Mouse (Mus musculus): ENCODE results near the gene Tdrd6. TPM values are rescaled to one million over a fixed set of nuclear protein-coding genes. Genes with fewer than 3 reads are reported as not detected.

The Tdrd6 gene
- polyA plus RNA-seq, 1 experiment from 2014 or later = not detected

- Histone ChIP-seq H3K27me3 (ENCODE audit: control insufficient read depth, insufficient read depth, low read length) (no peaks in the 10 kb centered on the region), H3K9me3 (replicated peaks; ENCODE audit: control insufficient read depth, low read length) (no peaks in the 10 kb centered on the region), H3K27ac (replicated peaks; ENCODE audit: low read depth, low read length) (no peak overlapping the region), H3K36me3 (replicated peaks; ENCODE audit: control insufficient read depth, insufficient read depth, low read depth, low read length) (no peaks in the 10 kb centered on the region), H3K9ac (replicated peaks; ENCODE audit: low read length) (no peak overlapping the region), H3K4me3 (ENCODE audit: low read depth, low read length) (no peak overlapping the region), H3K4me1 (ENCODE audit: control insufficient read depth, insufficient read depth, low read length) (no peaks in the 10 kb centered on the region), H3K4me2 (ENCODE audit: low read depth, low read length) (no peak overlapping the region)
- ATAC-seq (replicated peaks; ENCODE audit: insufficient number of reproducible peaks, low FRiP score, low TSS enrichment, low read depth) = no peak
- 78% methylated on average over 7 of the region's 7 CpGs for WGBS
- no peak for DNase-seq (ENCODE audit: low spot score)
These were observed 45.3 kb downstream of the Tdrd6 start for GRCm38 (mm10) chr17:43584771-43585170.

- no peak overlapping the region for H3K9ac ChIP-seq (replicated peaks; ENCODE audit: low read length)
- H3K4me3 ChIP-seq (ENCODE audit: low read depth, low read length) = no peak overlapping the region
- H3K36me3 ChIP-seq (replicated peaks; ENCODE audit: control insufficient read depth, insufficient read depth, low read depth, low read length) = no peaks in the 10 kb centered on the region
- no peak overlapping the region; the same call in 1 of the 2 replicates for H3K27ac ChIP-seq (replicated peaks; ENCODE audit: low read depth, low read length)
- peak; percentile 47 for DNase-seq (ENCODE audit: low spot score)
- 12% methylated on average over 8 of the region's 8 CpGs for WGBS
- no peaks in the 10 kb centered on the region for H3K4me1 ChIP-seq (ENCODE audit: control insufficient read depth, insufficient read depth, low read length)
- peak; percentile 54 for ATAC-seq (replicated peaks; ENCODE audit: insufficient number of reproducible peaks, low FRiP score, low TSS enrichment, low read depth)
- H3K9me3 ChIP-seq (replicated peaks; ENCODE audit: control insufficient read depth, low read length) = no peaks in the 10 kb centered on the region
- H3K4me2 ChIP-seq (ENCODE audit: low read depth, low read length) = no peak overlapping the region
- no peaks in the 10 kb centered on the region for H3K27me3 ChIP-seq (ENCODE audit: control insufficient read depth, insufficient read depth, low read length)
These were observed 49.1 kb downstream of the Tdrd6 start for GRCm38 (mm10) chr17:43581012-43581467.

- Histone ChIP-seq H3K9ac (replicated peaks; ENCODE audit: low read length) (no peak overlapping the region), H3K27ac (replicated peaks; ENCODE audit: low read depth, low read length) (no peak overlapping the region)
These were observed 49.6 kb downstream of the Tdrd6 start for GRCm38 (mm10) chr17:43580456-43580855.

GRCm38 (mm10) chr17:43573624-43574073, 56.5 kb downstream of the Tdrd6 start:
- no peak overlapping the region for H3K4me2 ChIP-seq (ENCODE audit: low read depth, low read length)
- ATAC-seq (replicated peaks; ENCODE audit: insufficient number of reproducible peaks, low FRiP score, low TSS enrichment, low read depth) (no peak), DNase-seq (ENCODE audit: low spot score) (no peak)
- no peak overlapping the region for H3K9ac ChIP-seq (replicated peaks; ENCODE audit: low read length)
- H3K27ac ChIP-seq (replicated peaks; ENCODE audit: low read depth, low read length) = no peak overlapping the region
- 35% methylated on average over 3 of the region's 3 CpGs for WGBS
- H3K4me1 ChIP-seq (ENCODE audit: control insufficient read depth, insufficient read depth, low read length) = no peaks in the 10 kb centered on the region
- H3K27me3 ChIP-seq (ENCODE audit: control insufficient read depth, insufficient read depth, low read length) = no peaks in the 10 kb centered on the region
- no peak overlapping the region for H3K4me3 ChIP-seq (ENCODE audit: low read depth, low read length)
- no peaks in the 10 kb centered on the region for H3K9me3 ChIP-seq (replicated peaks; ENCODE audit: control insufficient read depth, low read length)
- H3K36me3 ChIP-seq (replicated peaks; ENCODE audit: control insufficient read depth, insufficient read depth, low read depth, low read length) = no peaks in the 10 kb centered on the region

More at GRCm38 (mm10) chr17:43580456-43580855, 49.6 kb downstream of the Tdrd6 start:
- 11% methylated on average over 3 of the region's 3 CpGs for WGBS
- H3K4me3 ChIP-seq (ENCODE audit: low read depth, low read length) = no peak overlapping the region
- no peaks in the 10 kb centered on the region for H3K9me3 ChIP-seq (replicated peaks; ENCODE audit: control insufficient read depth, low read length)
- no peaks in the 10 kb centered on the region for H3K4me1 ChIP-seq (ENCODE audit: control insufficient read depth, insufficient read depth, low read length)
- DNase-seq (ENCODE audit: low spot score) (peak; percentile 36), ATAC-seq (replicated peaks; ENCODE audit: insufficient number of reproducible peaks, low FRiP score, low TSS enrichment, low read depth) (no peak)
- H3K36me3 ChIP-seq (replicated peaks; ENCODE audit: control insufficient read depth, insufficient read depth, low read depth, low read length) = no peaks in the 10 kb centered on the region
- H3K27me3 ChIP-seq (ENCODE audit: control insufficient read depth, insufficient read depth, low read length) = no peaks in the 10 kb centered on the region
- H3K4me2 ChIP-seq (ENCODE audit: low read depth, low read length) = no peak overlapping the region

GRCm38 (mm10) chr17:43569287-43569686, 60.8 kb downstream of the Tdrd6 start:
- Histone ChIP-seq H3K27ac (replicated peaks; ENCODE audit: low read depth, low read length) (no peak overlapping the region), H3K4me3 (ENCODE audit: low read depth, low read length) (no peak overlapping the region)
- WGBS = 67% methylated on average over 7 of the region's 7 CpGs

GRCm38 (mm10) chr17:43567992-43568888, 61.9 kb downstream of the Tdrd6 start, which contains the start of gene Pla2g7:
TSS of gene Pla2g7 (plus strand) at chr17:43568098.
- Histone ChIP-seq H3K4me3 (ENCODE audit: low read depth, low read length) (peak within 1 kb of the TSS; percentile 37), H3K36me3 (replicated peaks; ENCODE audit: control insufficient read depth, insufficient read depth, low read depth, low read length) (no peaks in the 10 kb centered on the region), H3K9ac (replicated peaks; ENCODE audit: low read length) (peak within 1 kb of the TSS; percentile 59), H3K4me2 (ENCODE audit: low read depth, low read length) (peak within 1 kb of the TSS; percentile 77), H3K27me3 (ENCODE audit: control insufficient read depth, insufficient read depth, low read length) (no peaks in the 10 kb centered on the region), H3K4me1 (ENCODE audit: control insufficient read depth, insufficient read depth, low read length) (no peaks in the 10 kb centered on the region), H3K9me3 (replicated peaks; ENCODE audit: control insufficient read depth, low read length) (no peaks in the 10 kb centered on the region), H3K27ac (replicated peaks; ENCODE audit: low read depth, low read length) (no peak within 1 kb of the TSS)
- DNase-seq (ENCODE audit: low spot score) (peak; percentile 63), ATAC-seq (replicated peaks; ENCODE audit: insufficient number of reproducible peaks, low FRiP score, low TSS enrichment, low read depth) (peak; percentile 88)
- WGBS = under 1% methylated on average over 34 of the region's 34 CpGs

More at GRCm38 (mm10) chr17:43569287-43569686, 60.8 kb downstream of the Tdrd6 start:
- no peaks in the 10 kb centered on the region for H3K9me3 ChIP-seq (replicated peaks; ENCODE audit: control insufficient read depth, low read length)
- no peaks in the 10 kb centered on the region for H3K4me1 ChIP-seq (ENCODE audit: control insufficient read depth, insufficient read depth, low read length)
- no peaks in the 10 kb centered on the region for H3K36me3 ChIP-seq (replicated peaks; ENCODE audit: control insufficient read depth, insufficient read depth, low read depth, low read length)
- ATAC-seq (replicated peaks; ENCODE audit: insufficient number of reproducible peaks, low FRiP score, low TSS enrichment, low read depth) (no peak), DNase-seq (ENCODE audit: low spot score) (no peak)
- no peaks in the 10 kb centered on the region for H3K27me3 ChIP-seq (ENCODE audit: control insufficient read depth, insufficient read depth, low read length)
- H3K9ac ChIP-seq (replicated peaks; ENCODE audit: low read length) = no peak overlapping the region
- no peak overlapping the region for H3K4me2 ChIP-seq (ENCODE audit: low read depth, low read length)

- ATAC-seq (replicated peaks; ENCODE audit: insufficient number of reproducible peaks, low FRiP score, low TSS enrichment, low read depth) (peak; percentile 61), DNase-seq (ENCODE audit: low spot score) (no peak)
- H3K27me3 ChIP-seq (ENCODE audit: control insufficient read depth, insufficient read depth, low read length) = no peaks in the 10 kb centered on the region
- no peaks in the 10 kb centered on the region for H3K9me3 ChIP-seq (replicated peaks; ENCODE audit: control insufficient read depth, low read length)
- H3K36me3 ChIP-seq (replicated peaks; ENCODE audit: control insufficient read depth, insufficient read depth, low read depth, low read length) = no peaks in the 10 kb centered on the region
- peak overlapping the region; percentile 59 for H3K9ac ChIP-seq (replicated peaks; ENCODE audit: low read length)
- H3K4me3 ChIP-seq (ENCODE audit: low read depth, low read length) = peak overlapping the region; percentile 37
- WGBS = 9% methylated on average over 12 of the region's 12 CpGs
- H3K27ac ChIP-seq (replicated peaks; ENCODE audit: low read depth, low read length) = no peak overlapping the region
- no peaks in the 10 kb centered on the region for H3K4me1 ChIP-seq (ENCODE audit: control insufficient read depth, insufficient read depth, low read length)
- peak overlapping the region; percentile 77 for H3K4me2 ChIP-seq (ENCODE audit: low read depth, low read length)
These were observed 62.5 kb downstream of the Tdrd6 start for GRCm38 (mm10) chr17:43567593-43567991.

All from embryonic facial prominence, embryonic 11.5 days (tissue).